Mouse (Mus musculus): ENCODE data around the gene Cldn19.

Gene Cldn19

GRCm38 (mm10) chr4:119255351-119255750 lies at the start of gene Cldn19:
Gene Cldn19 (plus strand): TSS chr4:119255414.
- no peak for DNase-seq (ENCODE audit: low spot score in 2 of 2)

GRCm38 (mm10) chr4:119216667-119217066 lies 38.5 kb upstream of the Cldn19 start:
- DNase-seq (ENCODE audit: low spot score in 2 of 2), result no peak

GRCm38 (mm10) chr4:119218169-119218568 lies 37.0 kb upstream of the Cldn19 start, which contains the start of gene Tmem269:
Gene Tmem269 (minus strand): TSS chr4:119218217.
- no peak for DNase-seq (ENCODE audit: low spot score in 2 of 2)

GRCm38 (mm10) chr4:119223696-119224095 lies 31.5 kb upstream of the Cldn19 start:
- DNase-seq (ENCODE audit: low spot score in 2 of 2), result no peak

GRCm38 (mm10) chr4:119224534-119224933 lies 30.7 kb upstream of the Cldn19 start:
- DNase-seq (ENCODE audit: low spot score in 2 of 2), result no peak

- DNase-seq (ENCODE audit: low spot score in 2 of 2), result no peak
These were observed 29.5 kb upstream of the Cldn19 start for GRCm38 (mm10) chr4:119225719-119226118.

GRCm38 (mm10) chr4:119226751-119227150 lies 28.5 kb upstream of the Cldn19 start:
- no peak for DNase-seq (ENCODE audit: low spot score in 2 of 2)

GRCm38 (mm10) chr4:119232410-119233255 lies 22.6 kb upstream of the Cldn19 start, which contains the start of the genes AU022252 and P3h1:
Gene AU022252 (minus strand): TSS chr4:119232712.
Gene P3h1 (plus strand): TSS chr4:119232915.
- peak; percentile 97 to 98 for DNase-seq (ENCODE audit: low spot score in 2 of 2)

- DNase-seq (ENCODE audit: low spot score in 2 of 2), result peak in 1 of 2 experiments; percentile 47
These were observed 21.8 kb upstream of the Cldn19 start for GRCm38 (mm10) chr4:119233256-119233901.

GRCm38 (mm10) chr4:119234348-119234747 lies 20.9 kb upstream of the Cldn19 start:
- DNase-seq (ENCODE audit: low spot score in 2 of 2), result no peak

- DNase-seq (ENCODE audit: low spot score in 2 of 2), result no peak
These were observed 16.6 kb upstream of the Cldn19 start for GRCm38 (mm10) chr4:119238661-119239060.

GRCm38 (mm10) chr4:119239181-119239682 lies 16.0 kb upstream of the Cldn19 start:
- DNase-seq (ENCODE audit: low spot score in 2 of 2), result no peak

- no peak for DNase-seq (ENCODE audit: low spot score in 2 of 2)
These were observed 13.6 kb upstream of the Cldn19 start for GRCm38 (mm10) chr4:119241664-119242063.

- DNase-seq (ENCODE audit: low spot score in 2 of 2), result no peak
These were observed 12.6 kb upstream of the Cldn19 start for GRCm38 (mm10) chr4:119242571-119242970.

GRCm38 (mm10) chr4:119244468-119245240 lies 10.6 kb upstream of the Cldn19 start:
- peak in 1 of 2 experiments; percentile 54 for DNase-seq (ENCODE audit: low spot score in 2 of 2)

- DNase-seq (ENCODE audit: low spot score in 2 of 2), result peak in 1 of 2 experiments; percentile 51
These were observed 9.7 kb upstream of the Cldn19 start for GRCm38 (mm10) chr4:119245556-119245955.

GRCm38 (mm10) chr4:119245961-119246360 lies 9.3 kb upstream of the Cldn19 start:
- no peak for DNase-seq (ENCODE audit: low spot score in 2 of 2)

GRCm38 (mm10) chr4:119246688-119247225 lies 8.5 kb upstream of the Cldn19 start:
- DNase-seq (ENCODE audit: low spot score in 2 of 2), result no peak

- peak; percentile 55 to 62 for DNase-seq (ENCODE audit: low spot score in 2 of 2)
These were observed 7.6 kb upstream of the Cldn19 start for GRCm38 (mm10) chr4:119247462-119248235.

- no peak for DNase-seq (ENCODE audit: low spot score in 2 of 2)
These were observed 6.7 kb upstream of the Cldn19 start for GRCm38 (mm10) chr4:119248407-119248965.
